Mouse (Mus musculus) ES-Bruce4 (cell line): ENCODE measurements around the gene Stxbp2.

Source experiments
- CTCF ChIP-seq: IDR thresholded peaks from one replicate; pipeline ENCODE4 v1.8.1; 2011; ENCODE audit warnings: low read depth, low read length
- POLR2A ChIP-seq: IDR thresholded peaks from one replicate; pipeline ENCODE4 v1.8.1; 2011; ENCODE audit warnings: low read length; ENCODE audit not compliant: insufficient read depth

GRCm38 (mm10) chr8:3626971-3627370 lies 3.8 kb upstream of the Stxbp2 start:
- no peak for TF ChIP-seq POLR2A
- no peak for TF ChIP-seq CTCF
